Mouse (Mus musculus): ENCODE measurements around the gene Btbd35f17. TPM values are rescaled to one million over a fixed set of nuclear protein-coding genes. Genes with fewer than 3 reads are reported as not detected.

Btbd35f17 gene
- not detected for polyA plus RNA-seq (2014; fragmentation: Illumina TruSeq; extraction: RNeasy Lipid Tissue Mini Kit (QIAGEN cat#74804); ENCODE audit: low read depth, low replicate concordance)

GRCm38 (mm10) chrX:4370336-4370735 is at the start of gene Btbd35f17:
TSS of gene Btbd35f17 (plus strand) at chrX:4370636.

Other genes with a start within 250 kb of the Btbd35f17 start
- gene Btbd35f28, start 174.1 kb upstream of the Btbd35f17 start, polyA plus RNA-seq (2014; fragmentation: Illumina TruSeq; extraction: RNeasy Lipid Tissue Mini Kit (QIAGEN cat#74804); ENCODE audit: low read depth, low replicate concordance): not detected
- not detected for gene Btbd35f20, start 79.4 kb upstream of the Btbd35f17 start, polyA plus RNA-seq (2014; fragmentation: Illumina TruSeq; extraction: RNeasy Lipid Tissue Mini Kit (QIAGEN cat#74804); ENCODE audit: low read depth, low replicate concordance)